ENCODE assay signal across 11 mouse cellular contexts in the genomic region with DNA sequence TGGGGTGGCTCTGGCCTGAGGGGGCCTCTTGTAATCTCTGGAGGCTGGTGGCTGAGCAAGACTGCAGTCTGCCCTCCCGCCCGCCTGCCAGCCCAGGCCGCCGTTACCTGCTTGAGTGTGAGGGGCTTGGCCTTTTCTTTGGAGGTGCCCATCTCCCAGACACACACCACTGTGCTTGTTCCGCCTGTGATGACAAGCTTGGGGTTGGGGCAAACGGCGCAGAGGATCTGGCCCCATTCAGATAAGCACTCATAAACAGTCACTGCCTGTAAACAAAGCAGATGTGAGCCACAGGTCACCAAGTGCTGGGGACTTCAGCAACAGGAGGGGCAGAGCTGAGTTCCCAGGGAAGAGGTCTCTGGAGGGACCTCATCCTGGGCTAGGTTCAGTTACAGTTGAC.
"Had no signal": no experiment of that assay in that cellular context is flagged by ENCODE, and none has a peak within 500 bp of the region (broad histone marks: within the 10 kb centered on the region; RNA-seq: fewer than 3 reads in every experiment).

No protein-coding gene starts in this region.

- H3K27ac ChIP-seq: kidney, postnatal 0 days; limb, embryonic 10.5 days; midbrain, embryonic 15.5 days; neural tube, embryonic 12.5 days; stomach, postnatal 0 days had no signal

- H3K9ac ChIP-seq: midbrain, embryonic 15.5 days; neural tube, embryonic 12.5 days had no signal

- H3K9me3 ChIP-seq: limb, embryonic 10.5 days; midbrain, embryonic 15.5 days; neural tube, embryonic 12.5 days had no signal

- ATAC-seq: midbrain, embryonic 15.5 days had no signal

- DNase-seq: kidney, adult 11 months; kidney, adult 9 months; kidney, postnatal 4 days; lung, adult 2 months; thymus, postnatal 36 days had no signal

- H3K27me3 ChIP-seq: midbrain, embryonic 15.5 days; neural tube, embryonic 12.5 days had no signal

- H3K4me2 ChIP-seq: midbrain, embryonic 11.5 days; midbrain, embryonic 15.5 days; neural tube, embryonic 12.5 days had no signal

- H3K4me3 ChIP-seq: limb, embryonic 10.5 days; midbrain, embryonic 15.5 days; neural tube, embryonic 12.5 days had no signal

- H3K4me1 ChIP-seq: limb, embryonic 10.5 days; midbrain, embryonic 15.5 days; neural tube, embryonic 12.5 days had no signal
